ENCODE assay signal across 9 mouse cellular contexts in the genomic region with DNA sequence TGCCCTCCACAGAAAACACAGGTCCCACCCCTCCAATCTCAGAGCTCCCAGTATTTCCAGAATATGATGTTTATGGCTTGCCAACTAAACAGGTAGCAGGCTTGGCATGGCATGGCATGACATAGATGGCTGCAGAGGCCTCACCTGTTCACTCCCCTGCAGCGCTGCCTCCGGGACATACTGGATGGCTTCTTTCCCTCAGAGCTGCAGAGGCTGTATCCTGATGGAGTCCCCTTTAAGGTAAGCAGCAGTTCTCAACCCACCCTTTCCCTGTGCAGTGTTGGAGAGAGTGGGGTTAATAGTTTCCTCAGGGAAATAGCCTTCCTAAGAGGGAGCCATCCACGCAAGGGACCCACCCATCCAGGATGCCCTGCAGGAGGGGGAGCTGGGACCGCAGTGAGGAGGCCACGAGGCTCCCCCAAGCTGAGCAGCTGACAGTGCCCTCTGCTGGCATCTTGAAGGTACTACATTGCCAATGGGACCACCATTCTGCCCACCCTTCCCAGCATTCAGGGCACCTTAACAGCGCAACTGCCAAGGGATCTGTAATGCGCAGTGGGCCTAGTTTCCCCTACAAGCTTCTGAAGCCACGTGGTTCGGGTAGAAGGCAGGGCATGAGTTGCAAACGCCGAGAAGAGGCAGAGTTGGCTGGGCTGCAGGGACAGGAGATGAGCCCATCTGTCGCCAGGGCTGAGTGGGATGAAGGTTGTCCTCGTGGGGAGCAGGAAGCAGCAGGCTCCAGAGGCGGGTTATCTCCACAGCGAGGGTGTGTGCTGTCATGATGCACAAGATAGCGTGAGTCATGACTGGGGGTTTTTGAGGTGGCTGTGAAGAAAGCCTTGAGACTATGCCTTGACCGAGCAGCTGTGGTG. TPM values are rescaled to one million over a fixed set of nuclear protein-coding genes. Genes with fewer than 3 reads are reported as not detected.
A peak's percentile ranks its signal among the peaks of the same experiment; 100 is the strongest.
DNase-seq lines count a peak whose midpoint lies in the region; ATAC-seq and TF ChIP-seq lines count a peak whose summit lies in the region.
"Had no signal": no experiment of that assay in that cellular context is flagged by ENCODE, and none has a peak within 500 bp of the region (broad histone marks: within the 10 kb centered on the region; RNA-seq: fewer than 3 reads in every experiment).

No protein-coding gene starts in this region.

- H3K36me3 ChIP-seq in ES-Bruce4 (ENCODE audit: control insufficient read depth, insufficient read depth, low read length, poor library complexity, severe bottlenecking): no peaks in the 10 kb centered on the region
- H3K36me3 ChIP-seq in small intestine, adult 2 months (ENCODE audit: control insufficient read depth, insufficient read depth, low read length): 0 out of 2 replicates have a peak, but pooled peaks cover 3% of the 10 kb centered on the region

- no peaks in the 10 kb centered on the region for H3K9me3 ChIP-seq in ES-Bruce4 (replicated peaks; ENCODE audit: control insufficient read depth, insufficient read depth, low read length, poor library complexity, severe bottlenecking)
- H3K9me3 ChIP-seq: limb, embryonic 13.5 days had no signal

- peak; percentile 77 to 80 for DNase-seq in B cell, adult 2 months
- DNase-seq in cerebellum, adult 9-11 months: peak; percentile 76
- DNase-seq in layer of hippocampus, postnatal 14 days (ENCODE audit: low spot score in 2 of 2): peak; percentile 76 to 87
- DNase-seq in lung, postnatal 25 days (ENCODE audit: low spot score): peak; percentile 42
- no peak for DNase-seq in gastrocnemius, adult 18-20 months (ENCODE audit: low spot score)

- 24% methylated on average over 17 of the region's 17 CpGs for WGBS in small intestine, adult 2 months

- H3K27ac ChIP-seq in ES-Bruce4 (ENCODE audit: insufficient read depth, low read length): no peak overlapping the region
- H3K27ac ChIP-seq in small intestine, adult 2 months (ENCODE audit: insufficient read depth, low read depth, low read length): no peak overlapping the region
- H3K27ac ChIP-seq: limb, embryonic 13.5 days had no signal

- no peak overlapping the region for H3K9ac ChIP-seq in ES-Bruce4 (ENCODE audit: low read depth, poor library complexity, severe bottlenecking)
- H3K9ac ChIP-seq: limb, embryonic 13.5 days had no signal

- peak; percentile 35 for ATAC-seq in granulocyte monocyte progenitor cell, adult 5-6 weeks (replicated peaks; ENCODE audit: poor library complexity, severe bottlenecking)

- H3K4me3 ChIP-seq in ES-Bruce4 (ENCODE audit: low read depth, low read length): peak overlapping the region; percentile 4; the same call in 1 of the 2 replicates
- H3K4me3 ChIP-seq in small intestine, adult 2 months (ENCODE audit: low read depth, low read length): no peak overlapping the region
- H3K4me3 ChIP-seq: limb, embryonic 13.5 days had no signal

- TF ChIP-seq CTCF in ES-Bruce4 (IDR thresholded peaks at IDR 0.05; ENCODE audit: low read depth, low read length): peak; percentile 98
- TF ChIP-seq CTCF in small intestine, adult 2 months (IDR thresholded peaks at IDR 0.05; ENCODE audit: extremely low read depth, insufficient read length, insufficient replicate concordance, low read depth, low read length): peak; percentile 91

- 0 out of 2 replicates have a peak, but pooled peaks have one; percentile 49 for TF ChIP-seq EP300 in ES-Bruce4 (IDR thresholded peaks at IDR 0.05; ENCODE audit: insufficient read depth, low read depth, low read length)

- H3K4me1 ChIP-seq in ES-Bruce4 (ENCODE audit: control insufficient read depth, insufficient read depth, low read length): peaks cover 23% of the 10 kb centered on the region
- H3K4me1 ChIP-seq in small intestine, adult 2 months (ENCODE audit: control insufficient read depth, insufficient read depth, insufficient read length, low read length): peaks cover 50% of the 10 kb centered on the region

- TF ChIP-seq POLR2A in ES-Bruce4 (IDR thresholded peaks at IDR 0.05; ENCODE audit: insufficient read depth, low read length): no peak
- 0 out of 2 replicates have a peak, but pooled peaks have one; percentile 25 for TF ChIP-seq POLR2A in small intestine, adult 2 months (IDR thresholded peaks at IDR 0.05; ENCODE audit: low read depth, low read length)

- H3K27me3 ChIP-seq in ES-Bruce4 (ENCODE audit: control insufficient read depth, insufficient read depth, low read length, poor library complexity, severe bottlenecking): no peaks in the 10 kb centered on the region
- no peaks in the 10 kb centered on the region; the same call in 1 of the 2 replicates for H3K27me3 ChIP-seq in small intestine, adult 2 months (ENCODE audit: control insufficient read depth, insufficient read depth, low read length)
- H3K27me3 ChIP-seq: limb, embryonic 13.5 days had no signal

RNA-seq across cellular contexts. Expression of gene Sh3bgrl3, which starts 4.7 kb away (rescaled TPM):
- 105 and 106 TPM in 2 replicates for polyA plus RNA-seq in ES-Bruce4 (2011; ENCODE audit: insufficient read depth, insufficient read length, low read depth, missing spikeins)
- 841 and 871 TPM in 2 replicates for total RNA-seq in granulocyte monocyte progenitor cell, adult 5-6 weeks (2014; fragmentation: Nextera tagmentation)
- total RNA-seq in granulocyte monocyte progenitor cell, adult 5-6 weeks (2017): 333 and 394 TPM in 2 replicates
- 100 to 1,000 TPM; 271 to 295 TPM for total RNA-seq in layer of hippocampus, postnatal 14 days (2021)
- polyA plus RNA-seq in small intestine, adult 2 months (2012; rRNA removed): 453 and 911 TPM in 2 replicates
- total RNA-seq in gastrocnemius, adult 18-20 months (2021): 10 to 100 TPM; 14.1 to 19.8 TPM

RNA-seq across cellular contexts. Expression of gene Ubxn11, which starts 21.5 kb away (rescaled TPM):
- 10.4 and 11.6 TPM in 2 replicates for polyA plus RNA-seq in ES-Bruce4 (2011; ENCODE audit: insufficient read depth, insufficient read length, low read depth, missing spikeins)
- 14.4 and 30.2 TPM in 2 replicates for total RNA-seq in granulocyte monocyte progenitor cell, adult 5-6 weeks (2014; fragmentation: Nextera tagmentation)
- total RNA-seq in granulocyte monocyte progenitor cell, adult 5-6 weeks (2017): 4.8 and 11.2 TPM in 2 replicates
- total RNA-seq in layer of hippocampus, postnatal 14 days (2021): 10 to 100 TPM; 22.0 to 24.2 TPM
- polyA plus RNA-seq in small intestine, adult 2 months (2012; rRNA removed): 2.8 and 4.5 TPM in 2 replicates
- 1 to 10 TPM; 1.3 to 1.6 TPM for total RNA-seq in gastrocnemius, adult 18-20 months (2021)

RNA-seq across cellular contexts. Expression of gene Cd52, which starts 29.0 kb away (rescaled TPM):
- not detected in 2 replicates for polyA plus RNA-seq in ES-Bruce4 (2011; ENCODE audit: insufficient read depth, insufficient read length, low read depth, missing spikeins)
- total RNA-seq in granulocyte monocyte progenitor cell, adult 5-6 weeks (2014; fragmentation: Nextera tagmentation): 240 and 247 TPM in 2 replicates
- 259 and 330 TPM in 2 replicates for total RNA-seq in granulocyte monocyte progenitor cell, adult 5-6 weeks (2017)
- 1 to 10 TPM in 1 of 2 experiments, under 1 TPM in 1; 0.86 to 1.5 TPM for total RNA-seq in layer of hippocampus, postnatal 14 days (2021)
- polyA plus RNA-seq in small intestine, adult 2 months (2012; rRNA removed): 21.7 and 35.1 TPM in 2 replicates
- under 1 TPM; 0.84 to 1.00 TPM for total RNA-seq in gastrocnemius, adult 18-20 months (2021)

Comparison
In these comparisons a context has a peak if more than half of its experiments do, and no peak if none do; other contexts are left out.
1. RNA of gene Sh3bgrl3, which starts 4.7 kb away (total RNA-seq): 333 to 871 TPM in granulocyte monocyte progenitor cell, adult 5-6 weeks and 271 to 295 TPM in layer of hippocampus, postnatal 14 days; 14.1 to 19.8 TPM in gastrocnemius, adult 18-20 months; every median in the first group is over 10 times any median in the second.
2. RNA of gene Cd52, which starts 29.0 kb away (total RNA-seq): 240 to 330 TPM in granulocyte monocyte progenitor cell, adult 5-6 weeks; 0.86 to 1.5 TPM in layer of hippocampus, postnatal 14 days and 0.84 to 1.00 TPM in gastrocnemius, adult 18-20 months; every median in the first group is over 10 times any median in the second.